ENCODE assay signal across 13 mouse cellular contexts in the genomic region with DNA sequence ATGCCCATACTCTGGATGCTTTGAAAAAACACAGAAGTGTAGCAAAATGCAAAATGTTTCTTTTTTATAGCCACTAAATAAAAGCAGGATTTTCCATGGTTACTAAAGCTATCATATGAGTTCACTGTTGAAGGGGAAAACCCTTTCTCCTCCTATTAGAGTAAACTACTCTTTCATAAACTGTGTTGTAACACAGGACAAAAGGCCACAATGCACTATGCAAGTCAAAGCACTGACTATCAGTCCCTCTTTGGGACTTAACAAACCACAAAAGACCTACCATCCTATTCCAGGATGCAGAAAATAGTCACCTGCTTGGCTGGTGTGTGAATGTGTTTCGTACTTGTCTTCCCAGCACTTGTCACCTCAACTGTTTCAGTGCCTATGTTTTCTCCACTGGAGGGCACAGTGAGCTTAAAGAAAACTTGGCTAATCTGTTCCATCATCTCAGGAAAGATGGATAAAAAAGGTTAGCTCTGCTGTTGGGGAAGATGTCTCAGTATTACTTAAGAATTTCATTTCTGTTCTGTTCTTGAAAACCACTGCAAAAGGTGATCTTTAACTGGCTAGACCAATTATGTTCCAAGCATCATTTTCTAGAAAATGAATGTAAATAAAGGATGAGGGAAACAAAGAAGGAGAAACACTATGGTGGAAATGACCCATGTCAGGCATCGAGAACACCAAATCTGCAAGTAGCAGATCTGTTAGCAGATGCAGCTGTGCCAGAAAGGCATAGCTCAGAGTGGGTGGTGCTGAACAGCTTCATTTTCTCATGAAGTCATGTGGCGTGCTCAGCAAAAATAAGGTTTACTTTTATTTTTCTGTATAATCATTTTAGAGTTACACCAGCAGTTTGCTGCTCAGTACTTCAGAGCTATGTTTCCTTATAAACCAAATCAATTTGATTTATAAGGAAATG. TPM values are rescaled to one million over a fixed set of nuclear protein-coding genes. Genes with fewer than 3 reads are reported as not detected.
DNase-seq lines count a peak whose midpoint lies in the region; ATAC-seq and TF ChIP-seq lines count a peak whose summit lies in the region.
"Had no signal": no experiment of that assay in that cellular context is flagged by ENCODE, and none has a peak within 500 bp of the region (broad histone marks: within the 10 kb centered on the region; RNA-seq: fewer than 3 reads in every experiment).

No protein-coding gene starts in this region.

- no peak overlapping the region for H3K27ac ChIP-seq in heart, postnatal 0 days (ENCODE audit: low read depth)
- H3K27ac ChIP-seq in liver, adult 2 months (replicated peaks; ENCODE audit: insufficient read depth, low read depth, low read length), result peak overlapping the region; percentile 39
- H3K27ac ChIP-seq in liver, embryonic 12.5 days, result no peak overlapping the region
- H3K27ac ChIP-seq: embryonic facial prominence, embryonic 13.5 days; heart, embryonic 13.5 days; liver, embryonic 14.5 days; stomach, embryonic 15.5 days had no signal

- H3K4me1 ChIP-seq in heart, postnatal 0 days (ENCODE audit: control insufficient read depth, insufficient read depth), result no peaks in the 10 kb centered on the region
- peaks cover 11% of the 10 kb centered on the region for H3K4me1 ChIP-seq in liver, adult 2 months (ENCODE audit: control insufficient read depth, insufficient read depth, low read length)
- peaks cover 9% of the 10 kb centered on the region for H3K4me1 ChIP-seq in liver, embryonic 12.5 days
- H3K4me1 ChIP-seq: stomach, embryonic 15.5 days had no signal

- no peak for DNase-seq in heart, postnatal 0 days (ENCODE audit: low spot score)
- no peak for DNase-seq in heart, postnatal 4 days
- DNase-seq in liver, adult 2 months (ENCODE audit: extremely low read depth, low read depth, low spot score), result peak; percentile 73
- peak; percentile 18 for DNase-seq in MN1 (ENCODE audit: low spot score)
- no peak for DNase-seq in adrenal gland, adult 18-20 months (ENCODE audit: low spot score in 2 of 2)
- DNase-seq: gastrocnemius, postnatal 25 days; kidney, postnatal 25 days had no signal

- no peak for ATAC-seq in heart, postnatal 0 days (ENCODE audit: insufficient read depth, low read depth)
- no peak for ATAC-seq in liver, embryonic 12.5 days
- peak; percentile 23; the same call in 1 of the 2 replicates for ATAC-seq in megakaryocyte progenitor cell, adult 5-6 weeks (replicated peaks; ENCODE audit: poor library complexity)

- H3K9me3 ChIP-seq in heart, postnatal 0 days (replicated peaks; ENCODE audit: control insufficient read depth, low read length), result no peaks in the 10 kb centered on the region
- H3K9me3 ChIP-seq in liver, embryonic 12.5 days (replicated peaks), result no peaks in the 10 kb centered on the region
- H3K9me3 ChIP-seq: embryonic facial prominence, embryonic 13.5 days; heart, embryonic 13.5 days; stomach, embryonic 15.5 days had no signal

- no peak for TF ChIP-seq POLR2A in liver, adult 2 months (IDR thresholded peaks at IDR 0.05; ENCODE audit: extremely low read depth, insufficient read depth, low read length)

- H3K27me3 ChIP-seq in heart, postnatal 0 days (ENCODE audit: control insufficient read depth, insufficient read depth, low read length), result no peaks in the 10 kb centered on the region
- no peaks in the 10 kb centered on the region for H3K27me3 ChIP-seq in liver, adult 2 months (ENCODE audit: control insufficient read depth, insufficient read depth, low read length)
- H3K27me3 ChIP-seq in liver, embryonic 12.5 days (replicated peaks), result no peaks in the 10 kb centered on the region
- H3K27me3 ChIP-seq: embryonic facial prominence, embryonic 13.5 days; heart, embryonic 13.5 days; stomach, embryonic 15.5 days had no signal

- peaks cover 17% of the 10 kb centered on the region; the same call in 1 of the 2 replicates for H3K79me2 ChIP-seq in liver, adult 2 months (ENCODE audit: control insufficient read depth, insufficient read depth, low read length)

- WGBS in heart, postnatal 0 days, result 80% methylated on average over 3 of the region's 3 CpGs
- 70% methylated on average over 3 of the region's 3 CpGs for whole genome bisulfite sequencing in liver, adult 2 months
- WGBS in liver, embryonic 12.5 days (ENCODE audit: insufficient replicate concordance), result 75% methylated on average over 3 of the region's 3 CpGs

- no peak overlapping the region for H3K4me2 ChIP-seq in heart, postnatal 0 days (ENCODE audit: low read depth, low read length)
- H3K4me2 ChIP-seq in liver, embryonic 12.5 days, result no peak overlapping the region
- H3K4me2 ChIP-seq: embryonic facial prominence, embryonic 13.5 days; heart, embryonic 13.5 days; stomach, embryonic 15.5 days had no signal

- no peaks in the 10 kb centered on the region for H3K36me3 ChIP-seq in heart, postnatal 0 days (replicated peaks; ENCODE audit: control insufficient read depth, insufficient read depth, low read length)
- H3K36me3 ChIP-seq in liver, adult 2 months (ENCODE audit: control insufficient read depth, insufficient read depth, low read length), result no peaks in the 10 kb centered on the region
- no peaks in the 10 kb centered on the region for H3K36me3 ChIP-seq in liver, embryonic 12.5 days
- H3K36me3 ChIP-seq: embryonic facial prominence, embryonic 13.5 days; heart, embryonic 13.5 days; stomach, embryonic 15.5 days had no signal

- peak; percentile 40 for TF ChIP-seq CTCF in heart, postnatal 0 days (IDR thresholded peaks at IDR 0.05; ENCODE audit: low read depth)
- no peak for TF ChIP-seq CTCF in liver, adult 2 months (IDR thresholded peaks at IDR 0.05; ENCODE audit: low read depth, low read length)

- no peak overlapping the region for H3K4me3 ChIP-seq in heart, postnatal 0 days (ENCODE audit: low read depth, low read length)
- no peak overlapping the region for H3K4me3 ChIP-seq in liver, adult 2 months (ENCODE audit: insufficient read depth, low read depth, low read length)
- no peak overlapping the region for H3K4me3 ChIP-seq in liver, embryonic 12.5 days
- H3K4me3 ChIP-seq: embryonic facial prominence, embryonic 13.5 days; heart, embryonic 13.5 days; stomach, embryonic 15.5 days had no signal

- TF ChIP-seq EP300 in heart, postnatal 0 days (IDR thresholded peaks at IDR 0.05; ENCODE audit: low read depth), result no peak

- no peak overlapping the region for H3K9ac ChIP-seq in heart, postnatal 0 days (replicated peaks; ENCODE audit: low read depth, low read length)
- H3K9ac ChIP-seq in liver, adult 2 months (ENCODE audit: low read depth, low read length), result no peak overlapping the region
- H3K9ac ChIP-seq in liver, embryonic 12.5 days, result no peak overlapping the region
- H3K9ac ChIP-seq: embryonic facial prominence, embryonic 13.5 days; heart, embryonic 13.5 days; liver, embryonic 14.5 days; stomach, embryonic 15.5 days had no signal

RNA-seq across cellular contexts. Expression of gene Hsd17b12, which starts 19.0 kb away (rescaled TPM):
- 24.1 and 27.7 TPM in 2 replicates for total RNA-seq in heart, postnatal 0 days (2014; rRNA removed; ENCODE audit: low replicate concordance)
- polyA plus RNA-seq in heart, postnatal 0 days (2015; fragmentation: Nextera tagmentation; extraction: Ambion mirVana), result 37.7 and 40.1 TPM in 2 replicates
- 10 to 100 TPM; 39.7 to 44.8 TPM for total RNA-seq in heart, postnatal 4 days (2021)
- total RNA-seq in liver, adult 2 months (2014; rRNA removed), result 120 and 144 TPM in 2 replicates
- polyA plus RNA-seq in liver, adult 2 months (2012; rRNA removed), result 49.7 and 68.5 TPM in 2 replicates
- polyA plus RNA-seq in liver, embryonic 12.5 days (2016; fragmentation: Nextera tagmentation; extraction: Ambion mirVana), result 70.3 and 70.5 TPM in 2 replicates
- 79.1 and 80.9 TPM in 2 replicates for total RNA-seq in megakaryocyte progenitor cell, adult 5-6 weeks (2015)
- 108 and 119 TPM in 2 replicates for total RNA-seq in megakaryocyte progenitor cell, adult 5-6 weeks (2017)
- total RNA-seq in adrenal gland, adult 18-20 months (2021), result 100 to 1,000 TPM; 241 to 260 TPM

Comparison
In these comparisons a context has a peak if more than half of its experiments do, and no peak if none do; other contexts are left out.
1. DNase-seq: peak in liver, adult 2 months (single experiment) and MN1 (single experiment); none in heart, postnatal 0 days (single experiment), heart, postnatal 4 days (single experiment) and adrenal gland, adult 18-20 months (0 of 2).